Mouse (Mus musculus): Measurements from ENCODE around the gene St5. TPM values are rescaled to one million over a fixed set of nuclear protein-coding genes. Genes with fewer than 3 reads are reported as not detected.

Gene St5
- polyA plus RNA-seq, 1 experiment from 2014 or later: 58.9 TPM

DNA sequence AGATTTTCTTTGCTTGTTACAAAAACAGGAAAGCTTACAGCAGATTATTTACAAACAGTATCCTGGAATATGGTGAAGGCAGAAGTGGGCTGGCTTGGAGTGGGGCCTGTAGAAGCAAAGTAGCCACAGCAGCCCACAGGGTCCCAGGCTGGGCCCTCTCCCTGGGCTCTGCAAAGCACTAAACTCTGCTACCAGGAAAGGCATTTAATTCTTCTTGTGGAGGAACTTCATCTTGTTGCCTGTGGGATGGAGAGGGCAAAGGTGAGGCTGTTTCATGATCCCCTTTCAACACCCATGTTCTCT, 179.0 kb downstream of the St5 start:
- ATAC-seq (no peak), DNase-seq (ENCODE audit: low spot score) (no peak)
- no peak overlapping the region for H3K9ac ChIP-seq (replicated peaks; ENCODE audit: low read depth)
- no peaks in the 10 kb centered on the region for H3K27me3 ChIP-seq (replicated peaks; ENCODE audit: insufficient read depth, low read length)
- peak overlapping the region; percentile 1; the same call in 1 of the 2 replicates for H3K27ac ChIP-seq (ENCODE audit: low read length)
- H3K9me3 ChIP-seq (ENCODE audit: low read length): no peaks in the 10 kb centered on the region
- H3K4me1 ChIP-seq (ENCODE audit: insufficient read depth, low read depth, low read length): no peaks in the 10 kb centered on the region; the same call in 1 of the 2 replicates
- H3K4me3 ChIP-seq (ENCODE audit: low read depth, low read length): no peak overlapping the region
- no peak overlapping the region for H3K4me2 ChIP-seq (replicated peaks; ENCODE audit: low read depth, low read length)
- peaks cover 31% of the 10 kb centered on the region; the same call in 1 of the 2 replicates for H3K36me3 ChIP-seq (ENCODE audit: insufficient read depth, low read length)
- no peak for TF ChIP-seq EP300 (IDR thresholded peaks at IDR 0.05)
- no peak for TF ChIP-seq CTCF (IDR thresholded peaks at IDR 0.05)

DNA sequence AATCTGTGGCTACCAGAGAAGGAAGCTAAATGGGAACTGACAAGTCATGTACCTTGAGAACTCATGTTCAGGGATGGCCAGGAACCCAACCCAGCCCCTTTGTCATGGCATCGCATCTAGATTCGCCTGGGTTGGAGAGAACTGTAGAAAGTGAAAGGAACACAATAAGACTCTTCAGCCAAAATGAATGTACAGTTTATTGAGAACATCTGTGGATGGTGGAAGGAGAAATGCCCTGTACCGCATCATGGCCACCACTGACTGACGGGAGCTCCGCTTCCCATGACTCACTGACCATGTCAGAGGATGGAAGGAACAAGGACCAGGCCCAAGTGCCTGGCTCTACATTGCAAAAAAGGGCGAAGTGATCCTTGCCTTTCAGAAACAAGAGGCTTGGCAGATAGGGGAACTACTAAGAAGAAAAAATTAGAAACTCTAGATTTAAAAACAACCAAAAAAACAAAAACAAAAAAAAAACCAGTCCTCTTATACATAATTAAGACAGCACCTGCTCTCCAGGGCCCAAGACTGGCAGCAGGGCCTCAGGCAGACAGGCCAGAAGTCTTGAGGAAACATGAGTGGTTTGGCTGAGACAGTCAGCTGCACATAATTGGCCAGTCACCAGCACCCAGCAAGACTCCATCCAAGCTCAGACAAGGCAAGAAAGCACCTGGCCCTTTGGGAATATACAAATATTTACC, 179.5 kb downstream of the St5 start:
- TF ChIP-seq EP300 (IDR thresholded peaks at IDR 0.05): no peak
- no peak for TF ChIP-seq CTCF (IDR thresholded peaks at IDR 0.05)
- H3K4me2 ChIP-seq (replicated peaks; ENCODE audit: low read depth, low read length): no peak overlapping the region
- H3K36me3 ChIP-seq (ENCODE audit: insufficient read depth, low read length): peaks cover 31% of the 10 kb centered on the region; the same call in 1 of the 2 replicates
- no peak overlapping the region for H3K4me3 ChIP-seq (ENCODE audit: low read depth, low read length)
- H3K4me1 ChIP-seq (ENCODE audit: insufficient read depth, low read depth, low read length): no peaks in the 10 kb centered on the region; the same call in 1 of the 2 replicates
- DNase-seq (ENCODE audit: low spot score) (no peak), ATAC-seq (no peak)
- no peaks in the 10 kb centered on the region for H3K27me3 ChIP-seq (replicated peaks; ENCODE audit: insufficient read depth, low read length)
- WGBS: 62% methylated on average over 6 of the region's 6 CpGs
- H3K9ac ChIP-seq (replicated peaks; ENCODE audit: low read depth): no peak overlapping the region
- H3K27ac ChIP-seq (ENCODE audit: low read length): peak overlapping the region; percentile 1; the same call in 1 of the 2 replicates
- no peaks in the 10 kb centered on the region for H3K9me3 ChIP-seq (ENCODE audit: low read length)

DNA sequence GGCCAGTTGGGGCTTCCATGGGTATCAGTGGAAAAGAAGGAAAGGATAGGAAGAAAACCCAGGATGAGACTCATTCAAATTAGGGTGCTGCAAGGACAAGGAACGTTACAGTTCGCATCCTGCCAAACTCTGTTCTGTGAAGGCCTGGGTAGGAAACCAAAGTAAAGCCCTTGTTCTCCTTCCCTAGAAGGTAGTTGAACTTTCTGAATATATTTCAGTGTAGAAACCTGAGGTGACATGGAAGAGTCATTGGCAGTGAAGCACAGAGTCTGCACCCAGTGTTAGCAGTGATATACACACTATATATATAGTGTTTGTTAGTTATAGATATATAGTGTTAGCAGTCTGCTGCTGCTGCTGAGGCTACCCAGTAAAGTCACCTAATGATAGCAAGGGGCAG, 180.1 kb downstream of the St5 start:
- TF ChIP-seq CTCF (IDR thresholded peaks at IDR 0.05) (no peak), EP300 (IDR thresholded peaks at IDR 0.05) (no peak)
- DNase-seq (ENCODE audit: low spot score): no peak

DNA sequence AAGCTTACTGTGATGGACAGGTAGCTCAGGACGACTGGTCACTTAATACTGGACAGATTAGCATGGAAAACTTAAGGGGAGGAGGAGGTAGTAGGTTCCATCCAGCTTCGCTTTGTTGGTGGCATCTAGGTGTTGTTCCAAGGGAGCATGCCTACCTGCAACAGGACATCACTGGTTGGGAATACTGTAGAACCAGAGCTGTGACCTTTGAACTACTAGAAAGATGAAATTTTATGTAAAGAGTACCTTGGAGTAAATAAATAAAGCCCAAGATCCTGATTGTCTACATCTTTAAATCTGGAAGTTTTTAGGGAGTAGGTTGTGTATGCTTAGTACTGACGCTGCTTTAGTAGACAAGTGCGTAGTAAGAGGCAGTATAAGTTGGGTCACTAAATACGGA, 181.3 kb downstream of the St5 start:
- no peak overlapping the region for H3K9ac ChIP-seq (replicated peaks; ENCODE audit: low read depth)
- no peaks in the 10 kb centered on the region for H3K27me3 ChIP-seq (replicated peaks; ENCODE audit: insufficient read depth, low read length)
- no peak for TF ChIP-seq EP300 (IDR thresholded peaks at IDR 0.05)
- no peak for TF ChIP-seq CTCF (IDR thresholded peaks at IDR 0.05)
- H3K4me3 ChIP-seq (ENCODE audit: low read depth, low read length): no peak overlapping the region
- no peak for ATAC-seq
- H3K27ac ChIP-seq (ENCODE audit: low read length): no peak overlapping the region
- H3K36me3 ChIP-seq (ENCODE audit: insufficient read depth, low read length): peaks cover 31% of the 10 kb centered on the region; the same call in 1 of the 2 replicates
- H3K4me1 ChIP-seq (ENCODE audit: insufficient read depth, low read depth, low read length): peaks cover 7% of the 10 kb centered on the region
- H3K9me3 ChIP-seq (ENCODE audit: low read length): no peaks in the 10 kb centered on the region
- no peak for DNase-seq (ENCODE audit: low spot score)
- WGBS: 72% methylated on average over 5 of the region's 5 CpGs
- no peak overlapping the region for H3K4me2 ChIP-seq (replicated peaks; ENCODE audit: low read depth, low read length)

More for the DNA sequence above, 180.1 kb downstream of the St5 start:
- no peak for ATAC-seq
- Histone ChIP-seq H3K27me3 (replicated peaks; ENCODE audit: insufficient read depth, low read length) (no peaks in the 10 kb centered on the region), H3K4me2 (replicated peaks; ENCODE audit: low read depth, low read length) (no peak overlapping the region), H3K4me1 (ENCODE audit: insufficient read depth, low read depth, low read length) (no peaks in the 10 kb centered on the region; the same call in 1 of the 2 replicates), H3K9me3 (ENCODE audit: low read length) (no peaks in the 10 kb centered on the region), H3K36me3 (ENCODE audit: insufficient read depth, low read length) (peaks cover 31% of the 10 kb centered on the region; the same call in 1 of the 2 replicates), H3K9ac (replicated peaks; ENCODE audit: low read depth) (no peak overlapping the region), H3K4me3 (ENCODE audit: low read depth, low read length) (no peak overlapping the region), H3K27ac (ENCODE audit: low read length) (no peak overlapping the region; the same call in 1 of the 2 replicates)
- WGBS: 54% methylated on average over 2 of the region's 2 CpGs

DNA sequence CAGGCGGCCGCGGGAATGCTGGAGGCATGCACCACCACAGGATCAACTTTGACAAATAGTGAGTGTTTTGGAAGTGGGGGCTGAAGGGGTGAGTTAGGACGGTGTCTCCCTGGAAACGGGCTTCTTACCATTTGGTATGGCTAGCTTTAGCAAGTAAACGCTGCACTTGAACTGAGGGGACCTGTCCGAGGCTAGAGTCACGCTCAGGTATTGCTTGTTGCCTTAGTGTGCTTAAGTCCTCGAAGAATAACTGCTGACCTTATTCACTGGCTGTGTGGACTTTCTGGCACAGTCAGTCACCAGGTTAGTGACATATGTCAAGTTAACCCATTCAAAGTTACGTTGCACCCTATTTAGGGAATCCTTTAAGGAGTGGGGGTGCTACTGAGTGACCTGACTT, 183.5 kb downstream of the St5 start:
- no peaks in the 10 kb centered on the region for H3K27me3 ChIP-seq (replicated peaks; ENCODE audit: insufficient read depth, low read length)
- H3K36me3 ChIP-seq (ENCODE audit: insufficient read depth, low read length): peaks cover 25% of the 10 kb centered on the region; the same call in 1 of the 2 replicates
- peak overlapping the region; percentile 91 for H3K27ac ChIP-seq (ENCODE audit: low read length)
- WGBS: 3% methylated on average over 10 of the region's 10 CpGs
- peak; percentile 33 for DNase-seq (ENCODE audit: low spot score)
- no peak for TF ChIP-seq EP300 (IDR thresholded peaks at IDR 0.05)
- H3K9ac ChIP-seq (replicated peaks; ENCODE audit: low read depth): peak overlapping the region; percentile 96
- ATAC-seq: no peak
- no peaks in the 10 kb centered on the region for H3K9me3 ChIP-seq (ENCODE audit: low read length)
- peak overlapping the region; percentile 88 for H3K4me3 ChIP-seq (ENCODE audit: low read depth, low read length)
- H3K4me1 ChIP-seq (ENCODE audit: insufficient read depth, low read depth, low read length): peaks cover 7% of the 10 kb centered on the region
- H3K4me2 ChIP-seq (replicated peaks; ENCODE audit: low read depth, low read length): peak overlapping the region; percentile 66

DNA sequence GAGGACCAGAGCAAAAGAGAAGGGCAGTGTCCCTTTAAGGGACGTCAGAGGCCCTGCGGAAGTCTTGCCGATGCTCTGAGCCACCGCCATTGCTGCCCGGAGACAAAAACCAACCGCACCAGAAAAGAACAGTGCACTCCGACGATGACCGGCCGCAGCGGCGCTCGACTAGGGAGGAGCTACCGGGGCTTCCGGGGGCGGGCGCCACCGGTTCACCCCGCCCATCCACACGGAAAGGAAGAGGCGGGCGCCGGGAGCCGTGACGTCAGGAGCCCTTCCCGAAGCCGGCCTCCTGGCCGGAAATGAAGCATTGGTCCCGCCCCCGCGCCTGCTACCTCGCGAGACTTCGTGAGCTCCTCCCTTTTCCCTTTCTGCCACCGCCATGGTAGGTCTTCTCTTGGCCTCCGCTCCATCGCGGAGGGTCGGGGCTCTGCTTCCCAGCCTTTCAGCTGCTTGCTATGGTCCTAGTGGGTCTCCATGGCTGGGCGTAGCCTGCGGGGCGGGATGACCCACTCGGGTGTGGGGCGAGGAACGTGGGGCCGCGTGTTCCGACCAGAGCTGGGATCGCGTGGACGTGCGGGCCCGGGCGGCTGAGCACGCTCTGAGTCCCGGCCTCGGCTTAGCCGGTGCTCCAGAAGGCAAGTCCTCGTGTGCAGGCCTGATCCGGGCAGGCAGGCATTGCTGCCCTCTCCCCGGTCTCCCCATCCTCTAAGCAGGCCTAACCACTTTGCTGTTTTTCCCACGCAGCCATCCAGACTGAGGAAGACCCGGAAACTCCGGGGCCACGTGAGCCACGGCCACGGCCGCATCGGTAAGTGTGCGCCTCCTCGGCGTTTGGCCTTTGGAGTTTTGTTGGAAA, 184.3 kb downstream of the St5 start, which contains the start of gene Rpl27a:
Gene Rpl27a, plus strand, starts transcription at position 310 of the 859 bp plus-strand sequence.
- Histone ChIP-seq H3K36me3 (ENCODE audit: insufficient read depth, low read length) (peaks cover 24% of the 10 kb centered on the region; the same call in 1 of the 2 replicates), H3K27me3 (replicated peaks; ENCODE audit: insufficient read depth, low read length) (no peaks in the 10 kb centered on the region), H3K9me3 (ENCODE audit: low read length) (no peaks in the 10 kb centered on the region), H3K27ac (ENCODE audit: low read length) (peak within 1 kb of the TSS; percentile 95), H3K4me1 (ENCODE audit: insufficient read depth, low read depth, low read length) (peaks cover 7% of the 10 kb centered on the region), H3K4me3 (ENCODE audit: low read depth, low read length) (peak within 1 kb of the TSS; percentile 88), H3K4me2 (replicated peaks; ENCODE audit: low read depth, low read length) (peak within 1 kb of the TSS; percentile 66), H3K9ac (replicated peaks; ENCODE audit: low read depth) (peak within 1 kb of the TSS; percentile 96)
- under 1% methylated on average over 60 of the region's 72 CpGs for WGBS
- TF ChIP-seq EP300 (IDR thresholded peaks at IDR 0.05) (peak; percentile 50; the same call in 1 of the 2 replicates), CTCF (IDR thresholded peaks at IDR 0.05) (no peak)
- ATAC-seq (peak; percentile 97), DNase-seq (ENCODE audit: low spot score) (peak; percentile 99)
